Mouse (Mus musculus) heart, postnatal 36 days (tissue): ENCODE results near the gene Rln1. TPM values are rescaled to one million over a fixed set of nuclear protein-coding genes. Genes with fewer than 3 reads are reported as not detected.

Source experiments
- DNase-seq, 2 experiments: peaks; one replicate each; pipeline ENCODE4 v3.0.0; 2021 to 2022
- intact Hi-C: fragments of 180-260 bp; cut with DNase I; formaldehyde crosslinking; loops from one replicate; pipeline ENCODE4 v1.15.1; 2025
- total RNA-seq, 2 experiments: library from RNA; stranded (reverse); gene quantifications; 2 replicates each; pipeline ENCODE4 v1.2.3; 2021

Rln1 gene
- total RNA-seq, 2 experiments from 2014 or later, result not detected

DNA sequence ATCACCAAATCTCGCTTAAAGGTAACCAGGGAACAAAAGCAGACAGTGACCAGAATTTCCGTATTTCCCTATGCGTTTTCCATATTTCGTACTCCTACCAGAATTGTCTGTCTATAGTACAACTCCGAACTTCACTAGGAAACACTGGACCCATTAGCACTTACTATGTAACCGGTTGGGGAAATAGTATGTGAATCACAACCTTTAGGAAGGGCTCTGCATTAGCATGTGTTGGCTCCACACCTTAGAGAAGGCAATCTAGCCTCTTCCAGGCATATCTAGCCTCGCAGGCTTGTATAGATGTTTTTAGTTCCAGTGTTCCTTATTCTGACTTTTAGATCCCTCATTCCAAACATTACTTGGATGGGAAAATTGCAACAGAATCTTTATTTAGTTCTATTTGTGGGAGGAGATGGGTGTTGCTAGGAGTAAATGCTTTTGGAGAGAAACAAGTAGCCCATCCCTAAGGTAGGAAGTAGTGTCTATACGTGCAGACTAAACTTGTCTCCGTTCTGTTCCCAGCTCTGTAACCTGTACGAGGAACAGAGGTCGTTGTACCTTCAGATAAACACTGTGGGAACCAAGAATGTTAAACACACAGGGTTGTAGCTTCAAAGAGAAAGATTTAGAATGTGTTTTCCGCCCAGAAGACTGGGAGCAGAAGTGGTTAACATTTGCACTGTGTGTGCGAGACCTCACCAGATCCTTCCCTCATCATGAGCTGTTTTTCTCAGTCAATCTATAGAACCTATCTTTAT is 27.9 kb upstream of the Rln1 start:
- no peak for DNase-seq
- intact Hi-C loops, result no loop called here

DNA sequence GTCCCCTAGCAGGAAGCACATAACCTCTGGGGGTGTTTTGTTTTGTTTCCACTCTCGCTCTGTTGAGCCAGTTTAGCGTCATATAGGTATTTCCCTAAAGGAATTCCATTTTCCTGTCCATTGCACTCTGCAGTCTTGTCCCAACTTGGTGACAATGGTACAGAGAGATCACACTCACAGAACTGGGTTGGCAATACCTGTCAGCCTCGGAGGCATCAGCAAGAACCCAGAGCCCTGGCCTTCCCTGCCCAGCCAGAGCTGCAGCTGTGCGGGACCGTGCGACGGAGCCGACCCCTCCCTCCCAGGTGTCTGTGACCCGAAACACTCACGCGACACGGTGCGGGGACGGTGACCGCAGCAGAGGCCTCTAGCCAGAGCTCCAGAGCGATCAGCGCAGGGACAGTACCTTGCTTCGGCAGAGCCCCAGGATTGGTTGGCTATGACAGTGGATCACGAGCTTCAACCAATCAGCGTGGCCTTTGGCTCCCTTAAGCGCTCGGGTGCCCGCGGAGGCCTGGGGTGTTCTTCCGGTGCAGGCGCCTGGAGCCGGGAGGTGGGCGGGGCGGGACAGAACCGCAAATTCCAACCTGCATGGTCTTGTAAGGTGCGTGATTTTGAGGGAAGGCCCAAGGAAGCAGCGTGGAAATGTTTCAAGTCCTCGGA is 27.1 kb upstream of the Rln1 start:
- DNase-seq, result peak; percentile 83 to 88
- intact Hi-C loops, result no loop called here

DNA sequence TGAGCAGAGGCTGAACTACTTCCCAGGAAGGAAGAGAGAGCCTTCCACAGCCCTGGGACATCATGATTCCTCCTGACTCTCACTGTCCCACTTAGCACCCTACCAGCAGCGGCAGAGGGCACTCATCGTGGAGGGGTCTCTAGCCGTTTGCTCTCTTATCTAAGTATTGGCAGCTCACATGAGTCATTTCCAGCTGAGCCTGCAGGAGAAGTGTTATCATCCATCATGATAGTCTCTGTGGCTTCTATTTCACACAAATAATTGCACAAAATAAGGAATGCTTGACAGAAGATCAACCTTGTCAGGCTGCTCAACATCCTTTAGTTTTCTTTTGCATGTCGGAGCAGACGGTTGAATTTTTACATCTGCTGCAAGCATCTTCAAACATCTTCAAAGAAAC is 25.8 kb upstream of the Rln1 start:
- DNase-seq, result no peak
- intact Hi-C loops, result no loop called here

DNA sequence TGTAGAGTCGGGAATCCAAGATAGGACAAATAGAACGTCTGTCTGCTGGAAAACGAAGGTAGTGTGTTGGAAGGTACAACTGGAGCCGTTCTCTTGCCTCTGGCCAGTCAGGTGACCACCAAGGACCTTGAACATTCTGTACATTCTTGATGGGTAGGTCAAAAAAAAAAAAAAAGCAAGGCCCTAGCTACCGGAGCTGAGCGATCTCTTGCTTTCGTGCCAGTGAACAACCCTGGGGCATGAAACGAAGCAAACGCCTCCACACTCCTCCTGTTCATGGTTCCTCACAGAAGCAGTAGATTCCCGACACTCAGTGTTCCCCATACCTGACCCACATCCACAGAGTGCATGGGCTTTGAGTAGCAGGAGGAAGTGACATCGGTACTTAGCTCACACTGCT is 21.8 kb upstream of the Rln1 start:
- intact Hi-C loops, result loop anchor here (5.0 to 10.0 kb wide), 2 partner anchors 104 to 449 kb away; partner anchors contain the start of genes 9930021J03Rik and Jak2
- no peak for DNase-seq

DNA sequence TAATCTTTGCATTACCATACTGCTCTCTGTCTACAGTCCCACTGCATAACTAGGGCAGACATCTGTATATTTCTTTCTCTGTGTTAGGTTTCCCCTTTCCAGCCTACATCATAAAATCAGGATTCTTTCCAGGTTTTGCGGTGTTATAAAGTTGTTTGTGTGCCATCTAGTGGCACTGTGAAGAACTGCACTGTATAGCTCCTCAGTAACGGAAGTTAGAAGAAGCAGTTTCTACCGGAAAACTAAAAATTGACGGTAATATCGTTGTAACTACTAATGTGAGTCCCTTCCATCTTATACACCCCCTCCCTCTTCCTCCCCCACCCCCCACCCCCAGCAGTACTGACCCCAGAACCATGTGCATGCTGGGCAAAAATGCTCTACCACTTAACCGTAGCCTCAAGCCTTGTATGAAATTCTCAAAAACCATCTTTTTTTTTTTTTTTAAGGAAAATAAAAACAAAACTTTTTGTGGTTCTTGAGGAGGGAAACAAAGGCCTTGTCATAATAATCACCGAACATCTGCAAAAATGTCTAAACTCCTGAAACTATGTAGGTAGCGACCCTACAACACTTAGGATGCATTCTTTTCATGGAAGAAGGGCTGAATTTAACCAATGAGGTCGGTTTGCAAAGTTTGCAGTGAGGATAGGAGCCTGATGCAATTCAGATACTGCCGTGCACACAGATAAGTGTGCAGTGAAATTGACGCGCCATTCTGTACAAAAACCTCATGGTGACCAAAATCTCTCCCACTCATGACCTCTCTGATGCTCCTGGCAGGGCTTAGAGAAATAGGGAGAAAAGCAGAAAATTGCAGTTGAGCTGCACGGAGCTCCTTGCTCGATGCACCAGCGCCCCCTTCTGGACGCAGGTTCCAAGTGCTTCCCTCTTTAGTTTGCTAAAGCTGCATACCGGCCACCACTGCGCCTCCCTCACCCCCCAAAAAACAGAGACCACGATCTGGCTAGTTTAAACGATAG is 20.7 kb upstream of the Rln1 start:
- intact Hi-C loops, result loop anchor here (1.0 to 10.0 kb wide), 6 partner anchors 103 to 578 kb away; partner anchors contain the start of genes 9930021J03Rik and Jak2
- DNase-seq, result peak; percentile 85 to 96

DNA sequence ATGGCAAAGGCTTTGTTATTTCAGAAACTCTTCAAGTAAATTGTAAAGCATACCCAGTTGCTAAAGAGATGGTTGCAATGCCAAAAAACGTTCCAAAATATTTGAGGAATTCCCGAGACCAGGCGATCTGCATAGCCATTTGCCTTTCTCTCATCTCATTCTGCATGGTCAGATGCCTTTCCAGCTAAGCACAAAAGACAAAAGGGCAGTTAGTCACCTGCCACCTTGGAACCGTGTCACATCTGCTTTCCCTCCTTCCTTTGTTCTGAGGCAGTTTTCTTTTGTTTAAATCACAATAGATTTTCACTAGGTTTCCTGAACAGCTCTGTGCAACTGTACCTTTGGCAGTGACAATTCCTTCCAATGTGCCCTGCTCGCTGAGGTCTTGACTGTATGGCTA is 16.5 kb upstream of the Rln1 start:
- DNase-seq, result no peak
- intact Hi-C loops, result loop anchor here (10.0 kb wide), 1 partner anchor 454 kb away; the partner anchor contains the start of gene 9930021J03Rik

DNA sequence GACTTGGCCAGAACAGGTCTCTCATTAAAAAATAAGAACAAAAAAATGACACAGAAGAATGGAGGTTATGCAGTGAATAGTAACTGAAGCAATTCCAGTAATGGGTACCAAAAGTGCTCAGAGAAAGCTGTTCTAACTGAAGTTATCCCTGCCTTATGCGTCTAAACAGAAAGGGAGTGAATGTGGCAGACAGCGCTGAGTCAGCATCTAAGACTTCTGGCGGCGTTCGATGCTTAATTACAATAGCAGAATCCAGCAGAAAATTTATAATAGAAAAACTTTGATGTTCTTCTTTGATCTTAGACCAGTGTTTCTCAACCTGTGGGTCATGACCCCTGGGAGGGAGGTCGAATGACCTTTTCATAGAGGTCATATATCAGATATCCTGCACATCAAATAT is 11.2 kb upstream of the Rln1 start:
- DNase-seq, result no peak
- intact Hi-C loops, result no loop called here

DNA sequence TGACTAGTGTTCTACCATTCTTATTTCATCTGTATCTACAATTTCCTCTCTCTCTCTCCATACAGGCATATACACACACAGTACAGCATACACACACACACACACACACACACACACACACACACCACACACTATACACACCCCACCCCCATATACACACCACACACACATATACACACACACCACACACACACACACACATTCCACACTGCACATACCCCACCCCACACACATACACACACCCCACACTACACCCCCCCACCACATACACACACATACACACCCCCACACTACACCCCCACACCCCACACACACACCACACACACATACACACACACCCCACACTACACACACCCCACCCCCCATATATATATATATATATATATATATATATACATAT is 10.4 kb upstream of the Rln1 start:
- intact Hi-C loops, result no loop called here
- no peak for DNase-seq

DNA sequence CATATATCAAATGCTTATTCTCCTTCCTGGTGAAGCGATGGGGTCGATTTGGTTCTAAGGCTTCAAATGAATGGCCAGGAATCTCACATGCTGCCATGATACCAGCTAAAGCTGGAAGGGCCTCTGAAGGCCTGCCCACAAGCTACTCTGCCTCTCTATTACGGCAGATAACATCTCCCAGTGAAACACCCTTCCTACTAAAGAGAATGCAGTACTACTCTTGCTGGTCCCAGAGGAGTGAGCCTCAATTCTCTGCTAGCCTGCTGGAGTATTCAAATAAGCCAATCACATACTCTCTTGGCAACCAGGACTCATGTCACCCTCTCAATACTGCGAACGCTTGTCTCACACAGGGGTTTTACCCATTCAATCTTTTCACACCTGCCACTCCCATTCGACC is 7.8 kb upstream of the Rln1 start:
- intact Hi-C loops, result no loop called here
- no peak for DNase-seq

DNA sequence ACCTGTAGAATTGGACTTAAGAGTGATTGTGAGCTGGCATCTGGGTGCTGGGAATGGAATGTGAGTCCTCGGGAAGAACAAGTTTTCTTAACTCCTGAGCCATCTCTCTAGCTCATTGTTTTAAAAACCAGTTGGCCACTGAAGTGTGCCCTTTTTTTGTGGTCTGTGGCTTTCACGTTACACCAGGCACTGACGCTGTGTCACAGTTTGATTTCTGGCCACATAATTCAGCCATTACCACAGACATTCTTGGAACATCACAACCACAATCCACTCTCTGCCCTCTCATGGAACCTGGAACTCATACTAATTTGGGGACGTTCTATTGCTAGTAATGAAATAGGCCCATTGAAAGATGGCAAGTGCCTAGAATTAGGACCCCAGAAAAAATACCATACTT is 6.6 kb upstream of the Rln1 start:
- intact Hi-C loops, result no loop called here
- DNase-seq, result no peak

DNA sequence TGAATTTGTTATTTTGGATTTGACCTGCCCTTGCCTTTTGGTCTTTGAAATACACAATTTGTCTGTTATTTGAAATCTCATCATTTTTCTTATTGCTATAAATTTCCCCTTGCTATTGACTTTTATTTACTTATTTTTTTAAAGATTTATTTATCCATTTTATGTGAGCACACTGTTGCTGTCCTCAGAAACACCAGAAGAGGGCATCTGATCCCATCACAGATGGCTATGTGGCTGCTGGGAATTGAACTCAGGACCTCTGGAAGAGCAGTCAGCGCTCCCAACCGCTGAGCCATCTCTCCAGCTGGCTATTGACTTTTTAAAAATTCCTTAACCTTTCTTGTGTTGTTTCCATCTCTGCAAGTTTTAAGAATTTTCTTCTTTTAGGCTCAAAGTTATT is 2.2 kb upstream of the Rln1 start:
- intact Hi-C loops, result no loop called here
- DNase-seq, result no peak

DNA sequence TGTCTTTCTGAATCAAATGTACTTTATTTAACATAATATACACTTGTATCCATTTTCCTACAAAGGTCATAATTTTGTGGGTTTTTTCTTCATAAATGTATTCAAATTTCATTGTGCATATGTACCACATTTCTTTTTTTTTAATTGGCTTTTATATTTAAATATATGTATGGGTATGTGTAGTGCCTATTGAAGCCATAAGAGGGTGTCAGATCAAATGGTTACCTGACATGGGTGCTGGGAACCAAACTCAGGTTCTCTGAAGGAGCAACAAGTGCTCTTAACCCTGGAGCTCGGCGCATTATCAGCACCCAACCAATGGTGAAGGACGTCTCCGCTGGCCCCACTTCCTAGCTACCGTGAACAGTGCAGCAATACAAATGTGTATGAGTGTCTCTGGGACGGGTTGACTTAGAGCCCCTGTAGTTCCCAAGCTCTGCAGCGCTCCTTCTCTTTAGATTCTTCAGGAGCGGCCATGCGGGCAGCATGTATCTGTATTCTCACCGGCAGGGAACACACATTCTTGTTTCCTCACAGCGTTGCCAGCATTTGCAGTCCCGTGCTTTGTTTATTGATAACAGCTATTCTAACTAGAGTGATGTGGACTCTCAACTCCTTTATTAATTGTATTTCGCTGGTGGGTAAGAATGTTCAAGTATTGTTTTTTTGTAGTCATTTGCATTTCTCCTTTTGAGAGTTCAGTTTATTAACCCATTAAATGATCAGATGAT is 7.5 kb downstream of the Rln1 start:
- no peak for DNase-seq
- intact Hi-C loops, result no loop called here

DNA sequence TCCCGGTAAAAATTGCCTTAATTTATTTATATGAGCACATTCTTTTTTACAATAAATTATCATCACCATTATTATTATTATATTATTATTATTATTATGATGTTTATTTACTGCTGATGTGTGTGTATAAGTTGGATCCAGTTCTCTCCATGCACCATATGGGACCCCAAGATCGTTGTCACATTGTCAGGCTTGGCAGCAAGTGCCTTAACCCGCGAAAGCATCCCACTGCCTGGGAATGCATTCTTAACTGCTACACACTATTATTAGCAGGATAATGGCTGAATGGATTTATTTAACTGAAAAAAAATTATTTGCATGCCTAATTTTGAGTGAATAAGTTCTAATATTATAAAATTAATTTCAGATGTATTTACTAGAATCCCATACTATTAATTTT is 8.1 kb downstream of the Rln1 start:
- DNase-seq, result no peak
- intact Hi-C loops, result no loop called here

DNA sequence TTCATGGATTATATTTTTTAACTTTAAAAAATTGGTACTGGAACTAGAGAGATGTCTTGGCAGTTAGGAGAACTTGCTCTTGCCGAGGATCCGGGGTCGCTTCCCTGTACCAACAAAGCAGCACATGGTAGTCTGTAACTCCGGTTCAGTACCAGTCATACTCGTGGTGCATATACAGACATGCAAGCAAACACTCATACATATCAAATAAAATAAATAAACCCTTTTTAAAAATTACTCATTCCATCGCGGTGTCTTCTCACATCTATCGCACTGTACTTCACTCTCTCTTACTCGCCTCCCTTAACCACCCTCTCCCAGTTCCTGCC is 8.7 kb downstream of the Rln1 start:
- intact Hi-C loops, result no loop called here
- no peak for DNase-seq

DNA sequence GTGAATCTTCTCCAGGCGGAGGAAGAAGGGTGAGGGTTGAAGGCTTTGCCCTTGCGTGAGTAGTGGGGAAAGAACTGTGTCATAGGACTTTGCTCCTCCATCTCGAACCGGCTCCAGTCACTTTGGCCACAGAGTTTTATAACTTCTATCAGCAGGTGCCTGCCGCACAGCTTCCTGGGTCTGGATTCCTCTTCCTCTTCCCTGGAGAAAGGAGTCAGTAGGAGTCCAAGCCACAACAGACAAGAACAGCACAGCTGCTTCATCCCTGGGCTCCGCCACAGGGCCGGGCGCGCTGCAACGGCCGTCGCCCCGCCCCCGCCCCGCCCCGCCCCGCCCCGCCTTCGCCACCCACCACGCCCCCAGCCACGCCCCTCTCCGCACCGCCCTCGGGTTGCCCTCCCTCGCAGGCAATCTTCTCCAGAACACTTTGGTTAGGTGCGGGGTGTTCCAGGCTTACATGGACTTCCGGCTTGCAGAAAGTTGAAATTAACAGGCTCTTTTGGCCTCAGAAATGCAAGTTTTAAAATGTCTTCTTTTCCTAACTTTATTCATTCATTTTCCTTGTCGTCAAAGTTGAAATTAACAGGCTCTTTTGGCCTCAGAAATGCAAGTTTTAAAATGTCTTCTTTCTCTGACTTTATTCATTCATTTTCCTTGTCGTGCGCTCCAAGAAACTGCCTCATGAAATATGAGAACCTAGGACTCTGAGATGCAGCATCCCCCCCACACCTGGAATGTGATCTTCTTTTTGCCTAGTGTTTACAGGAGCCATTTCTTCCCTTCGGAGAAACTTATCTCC is 9.2 kb downstream of the Rln1 start, which contains the start of gene Insl6:
Gene Insl6, minus strand, starts transcription at position 304 of the 799 bp plus-strand sequence.
- peak; percentile 69 to 70 for DNase-seq
- intact Hi-C loops, result no loop called here

DNA sequence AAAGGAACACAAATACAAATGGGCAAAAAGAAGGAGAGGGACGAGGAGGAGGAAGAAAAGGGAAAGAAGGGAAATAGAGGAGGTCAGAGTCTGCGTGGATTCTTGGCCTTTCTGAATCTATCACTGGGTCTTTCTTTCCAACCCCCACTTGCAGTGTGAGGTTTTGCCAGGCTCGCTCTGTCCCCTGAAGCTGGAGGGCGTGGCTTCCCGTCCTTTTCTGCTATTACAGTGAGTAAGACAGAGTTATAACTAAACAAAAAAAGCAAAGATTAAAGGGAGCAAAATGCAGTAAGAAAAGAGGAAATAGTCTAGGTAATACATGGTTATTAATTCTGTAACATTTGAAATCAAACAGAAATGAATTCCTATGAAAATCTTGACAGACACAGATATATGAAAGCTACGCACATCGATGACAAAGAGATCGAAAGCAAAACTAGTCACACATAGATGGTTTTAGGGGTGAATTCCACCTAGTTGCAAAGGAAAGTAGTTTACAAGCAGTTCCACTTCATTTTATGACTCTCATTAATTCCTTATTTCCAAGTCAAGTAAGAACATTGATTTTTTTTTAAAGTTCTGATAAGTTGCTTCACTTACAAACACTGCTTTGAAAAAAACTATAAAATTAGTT is 10.9 kb downstream of the Rln1 start:
- intact Hi-C loops, result no loop called here
- no peak for DNase-seq

DNA sequence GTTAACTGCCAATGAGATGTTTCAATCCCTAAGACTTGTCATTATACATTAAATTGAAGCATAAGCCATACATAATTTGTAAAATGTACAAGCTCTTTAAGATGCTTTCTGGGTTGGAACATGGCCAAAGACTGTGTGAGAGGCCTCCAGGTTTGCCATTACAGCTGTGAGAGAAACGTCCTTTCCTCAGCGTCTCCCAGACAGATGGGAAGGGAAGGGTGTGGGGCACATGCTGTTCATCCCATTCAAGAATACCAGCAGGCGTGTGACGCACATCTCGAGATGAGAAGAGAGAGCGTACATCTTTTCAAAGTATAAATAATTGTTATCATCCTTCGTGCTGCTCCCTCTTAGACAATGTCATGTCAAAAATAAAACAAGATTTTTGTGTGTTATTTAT is 21.8 kb downstream of the Rln1 start:
- intact Hi-C loops, result no loop called here
- no peak for DNase-seq

DNA sequence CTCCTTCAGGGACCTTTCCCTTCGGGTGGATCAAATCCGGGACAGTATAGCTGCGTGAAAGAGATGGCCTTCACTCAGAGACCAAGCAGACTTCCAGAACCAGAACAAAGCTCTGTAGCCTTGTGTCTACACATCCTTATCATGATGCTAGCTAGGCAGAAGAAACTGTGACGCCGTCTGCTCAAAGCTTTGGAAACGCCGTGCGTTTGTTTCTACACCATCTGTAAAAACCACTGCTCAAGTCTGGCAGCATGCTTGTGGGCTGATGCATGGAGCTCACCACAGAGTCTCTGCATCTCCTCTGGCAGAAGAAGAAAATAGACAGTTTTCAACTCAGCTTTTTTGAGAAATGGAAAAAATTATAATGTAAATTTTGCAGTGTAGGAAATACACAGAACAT is 22.7 kb downstream of the Rln1 start:
- DNase-seq, result no peak
- intact Hi-C loops, result no loop called here

DNA sequence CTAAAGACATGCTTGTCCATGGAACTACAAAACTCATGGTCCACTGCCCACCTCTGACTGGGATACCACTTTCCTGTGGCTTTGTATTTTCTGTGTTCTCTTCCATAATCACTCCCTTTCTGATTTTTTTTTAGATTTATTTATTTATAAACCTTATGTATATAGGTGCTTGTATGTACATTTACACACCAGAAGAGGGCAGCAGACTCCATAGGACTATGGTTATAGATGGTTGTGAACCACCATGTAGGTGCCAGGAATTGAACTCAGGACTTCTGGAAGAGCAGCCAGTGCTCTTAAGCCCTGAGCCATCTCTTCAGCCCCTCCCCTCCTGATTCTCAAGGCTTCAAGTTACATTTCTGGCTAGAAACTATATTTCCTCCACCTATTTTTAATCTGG is 25.6 kb downstream of the Rln1 start:
- intact Hi-C loops, result no loop called here
- DNase-seq, result no peak
